Mouse (Mus musculus) hindbrain, embryonic 11.5 days (tissue): Measurements from ENCODE around the gene Anp32b. TPM values are rescaled to one million over a fixed set of nuclear protein-coding genes. Genes with fewer than 3 reads are reported as not detected.

ENCODE experiments used
- ATAC-seq: fragments of 200-750 bp; cut with Nextera tagmentation; 2 replicates; pipeline ENCODE4 v1.8.0; 2017; ENCODE audit warnings: mild to moderate bottlenecking, moderate TSS enrichment, moderate library complexity; ENCODE audit not compliant: low FRiP score
- DNase-seq: peaks from one replicate; pipeline ENCODE4 v3.0.0-alpha.2; 2015; ENCODE audit warnings: low spot score
- H3K27ac ChIP-seq: fragments of 300-500 bp; sonication (generic); 2 replicates; pipeline ENCODE4 v1.5.1; 2014; ENCODE audit warnings: mild to moderate bottlenecking, low read depth, low read length
- H3K27me3 ChIP-seq: fragments of 300-500 bp; sonication (generic); 2 replicates; pipeline ENCODE4 v1.6.1; 2014; ENCODE audit warnings: mild to moderate bottlenecking, low read length, moderate library complexity, mixed read lengths; ENCODE audit not compliant: control insufficient read depth, insufficient read depth
- H3K36me3 ChIP-seq: fragments of 300-500 bp; sonication (generic); 2 replicates; pipeline ENCODE4 v1.6.1; 2014; ENCODE audit warnings: mild to moderate bottlenecking, low read length, moderate library complexity, mixed read lengths; ENCODE audit not compliant: control insufficient read depth, insufficient read depth
- H3K4me1 ChIP-seq: fragments of 300-500 bp; sonication (generic); replicated peaks from 2 replicates; pipeline ENCODE4 v1.6.1; 2014; ENCODE audit warnings: low read length, mixed read lengths; ENCODE audit not compliant: control insufficient read depth, insufficient read depth
- H3K4me2 ChIP-seq: fragments of 300-500 bp; sonication (generic); replicated peaks from 2 replicates; pipeline ENCODE4 v1.6.1; 2014; ENCODE audit warnings: mild to moderate bottlenecking, low read depth, low read length
- H3K4me3 ChIP-seq: fragments of 300-500 bp; sonication (generic); 2 replicates; pipeline ENCODE4 v1.5.1; 2014; ENCODE audit warnings: low read depth, low read length
- H3K9ac ChIP-seq: fragments of 300-500 bp; sonication (generic); 2 replicates; pipeline ENCODE4 v1.6.1; 2014; ENCODE audit warnings: low read depth, low read length
- H3K9me3 ChIP-seq: fragments of 300-500 bp; sonication (generic); 2 replicates; pipeline ENCODE4 v1.6.1; 2016; ENCODE audit warnings: low read length; ENCODE audit not compliant: control insufficient read depth
- WGBS: fragments of 180-500 bp; shearing (Covaris S2); extraction: QIAGEN DNeasy Blood & Tissue Kit; methylation state at CpG from one replicate; pipeline ENCODE4 v1.1.7; 2014; 5-methylcytosine and 5-hydroxymethylcytosine counted together
- polyA plus RNA-seq: library from polyadenylated mRNA; unstranded; fragments of >200 nt; fragmentation: Nextera tagmentation; extraction: Ambion mirVana; gene quantifications from 2 replicates; pipeline ENCODE4 v1.2.1, GENCODE M21; 2014

Anp32b gene
- polyA plus RNA-seq, 1 experiment from 2014 or later = 285 TPM

DNA sequence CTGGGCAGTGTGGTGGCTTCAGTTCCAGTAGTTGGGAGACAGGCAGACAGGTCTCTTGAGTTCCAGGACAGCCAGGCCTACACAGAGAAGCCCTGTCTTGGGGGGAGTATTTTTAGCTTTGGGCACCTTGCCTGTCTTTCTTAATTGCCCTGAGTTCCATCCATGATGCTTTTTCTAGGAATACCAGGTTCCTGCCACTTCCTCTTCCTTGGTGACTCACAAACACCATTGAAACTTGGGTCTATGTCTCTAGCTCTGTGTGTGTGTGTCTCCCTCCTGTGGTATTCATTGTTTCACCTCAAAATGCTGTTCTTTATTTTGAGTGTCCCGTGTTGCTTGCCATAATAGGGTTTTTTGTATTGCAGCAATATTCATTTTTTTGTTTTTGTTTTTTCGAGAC is 7.7 kb downstream of the Anp32b start:
- DNase-seq (no peak), ATAC-seq (no peak)
- no peak overlapping the region for H3K4me2 ChIP-seq
- H3K9me3 ChIP-seq = no peaks in the 10 kb centered on the region
- peaks cover 4% of the 10 kb centered on the region; the same call in 1 of the 2 replicates for H3K4me1 ChIP-seq
- H3K4me3 ChIP-seq = no peak overlapping the region
- WGBS = 86% methylated on average over 2 of the region's 2 CpGs
- no peaks in the 10 kb centered on the region for H3K27me3 ChIP-seq
- H3K27ac ChIP-seq = no peak overlapping the region
- H3K9ac ChIP-seq = no peak overlapping the region
- H3K36me3 ChIP-seq = peaks cover 5% of the 10 kb centered on the region; the same call in 1 of the 2 replicates

DNA sequence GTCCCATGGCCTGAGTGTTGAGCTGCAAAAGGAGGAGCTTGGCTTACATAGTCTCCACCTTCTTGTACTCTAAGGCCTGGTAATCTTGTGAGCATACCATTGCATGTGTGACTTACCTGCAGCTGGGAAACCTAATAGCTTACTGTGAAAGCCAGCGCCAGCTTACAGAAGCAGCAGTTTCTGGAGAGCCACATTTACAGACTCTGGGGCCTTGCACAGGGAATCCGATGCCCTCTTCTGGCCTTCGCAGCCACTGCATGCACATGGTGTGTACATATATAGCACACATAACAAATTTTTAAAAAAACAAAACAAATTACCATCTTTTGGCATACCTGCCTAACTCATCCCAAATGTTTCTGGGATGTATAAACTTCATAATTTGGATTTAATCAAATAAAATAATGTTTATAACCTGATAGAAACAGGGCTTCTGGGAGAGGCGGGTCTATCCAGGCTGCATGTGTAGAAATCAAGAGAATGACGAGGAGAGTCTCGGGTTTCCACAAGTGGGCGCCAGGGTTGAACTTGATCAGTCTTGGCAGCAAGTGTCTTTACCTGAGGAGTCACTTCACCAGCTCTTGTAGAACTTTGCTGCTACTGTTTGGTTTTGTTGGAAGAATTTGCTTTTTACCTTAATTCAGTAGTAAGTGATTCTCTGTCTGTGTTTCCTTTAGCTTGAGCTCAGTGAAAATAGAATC is 12.6 kb downstream of the Anp32b start:
- ATAC-seq (no peak), DNase-seq (peak; percentile 53)
- no peak overlapping the region for H3K4me3 ChIP-seq
- H3K27ac ChIP-seq = no peak overlapping the region
- no peak overlapping the region for H3K9ac ChIP-seq
- H3K9me3 ChIP-seq = no peaks in the 10 kb centered on the region
- no peaks in the 10 kb centered on the region for H3K4me1 ChIP-seq
- H3K36me3 ChIP-seq = peaks cover 3% of the 10 kb centered on the region; the same call in 1 of the 2 replicates
- 90% methylated on average over 7 of the region's 7 CpGs for WGBS
- H3K27me3 ChIP-seq = no peaks in the 10 kb centered on the region
- H3K4me2 ChIP-seq = no peak overlapping the region

DNA sequence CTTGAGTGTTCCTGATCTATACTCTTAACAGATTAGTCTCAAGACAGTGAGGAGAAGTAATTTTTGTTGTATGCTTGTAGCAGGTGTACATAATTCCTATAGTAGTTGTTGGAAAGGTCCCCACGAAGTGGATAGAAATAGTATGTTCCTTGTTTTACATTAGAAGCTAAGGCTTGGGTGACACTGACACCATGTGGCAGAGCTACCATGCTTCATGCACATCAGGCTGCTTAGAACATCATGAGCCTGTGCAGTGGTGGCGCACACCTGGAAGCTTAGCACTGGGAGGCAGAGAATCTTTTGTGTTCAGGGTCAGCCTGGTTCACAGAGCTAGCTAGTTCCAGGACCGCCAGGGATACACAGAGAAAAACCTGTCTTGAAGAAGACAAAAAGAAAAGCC is 15.0 kb downstream of the Anp32b start:
- Histone ChIP-seq H3K9me3 (no peaks in the 10 kb centered on the region), H3K4me1 (no peaks in the 10 kb centered on the region), H3K4me2 (no peak overlapping the region), H3K36me3 (peaks cover 16% of the 10 kb centered on the region), H3K9ac (no peak overlapping the region), H3K4me3 (no peak overlapping the region), H3K27me3 (no peaks in the 10 kb centered on the region), H3K27ac (no peak overlapping the region)
- 93% methylated on average over 3 of the region's 3 CpGs for WGBS
- DNase-seq (no peak), ATAC-seq (no peak)

DNA sequence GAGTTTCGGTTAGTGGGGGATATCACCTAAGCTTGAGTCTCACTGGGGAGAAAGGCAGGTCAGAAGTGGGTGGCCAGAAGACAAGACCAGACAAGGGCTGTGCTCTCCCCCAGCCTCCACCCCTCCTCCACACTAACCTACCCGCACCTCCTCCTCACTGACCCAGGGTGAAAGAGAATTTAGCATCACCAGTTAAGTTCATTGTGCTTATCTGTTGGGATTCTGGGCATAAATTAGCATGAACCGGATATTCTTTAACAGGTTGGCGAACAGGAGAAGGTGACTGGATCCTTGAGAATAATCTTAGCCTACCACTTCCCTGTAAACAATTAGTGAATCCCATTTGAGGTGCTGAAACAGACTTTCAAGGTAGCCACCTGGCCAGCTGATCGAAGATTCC is 24.4 kb downstream of the Anp32b start:
- WGBS = 88% methylated on average over 5 of the region's 5 CpGs
- Histone ChIP-seq H3K4me2 (no peak overlapping the region), H3K4me3 (no peak overlapping the region), H3K9me3 (no peaks in the 10 kb centered on the region), H3K4me1 (no peaks in the 10 kb centered on the region), H3K36me3 (peaks cover 14% of the 10 kb centered on the region), H3K27me3 (no peaks in the 10 kb centered on the region), H3K9ac (no peak overlapping the region), H3K27ac (no peak overlapping the region)
- ATAC-seq (no peak), DNase-seq (no peak)

GRCm38 (mm10) chr4:46479081-46479480 is 28.4 kb downstream of the Anp32b start:
- Histone ChIP-seq H3K9ac (no peak overlapping the region), H3K9me3 (no peaks in the 10 kb centered on the region), H3K4me3 (no peak overlapping the region), H3K27me3 (no peaks in the 10 kb centered on the region), H3K36me3 (peaks cover 2% of the 10 kb centered on the region; the same call in 1 of the 2 replicates), H3K4me1 (no peaks in the 10 kb centered on the region), H3K27ac (no peak overlapping the region), H3K4me2 (no peak overlapping the region)
- no peak for ATAC-seq
- no peak for DNase-seq
- WGBS = 95% methylated on average over 2 of the region's 2 CpGs

DNA sequence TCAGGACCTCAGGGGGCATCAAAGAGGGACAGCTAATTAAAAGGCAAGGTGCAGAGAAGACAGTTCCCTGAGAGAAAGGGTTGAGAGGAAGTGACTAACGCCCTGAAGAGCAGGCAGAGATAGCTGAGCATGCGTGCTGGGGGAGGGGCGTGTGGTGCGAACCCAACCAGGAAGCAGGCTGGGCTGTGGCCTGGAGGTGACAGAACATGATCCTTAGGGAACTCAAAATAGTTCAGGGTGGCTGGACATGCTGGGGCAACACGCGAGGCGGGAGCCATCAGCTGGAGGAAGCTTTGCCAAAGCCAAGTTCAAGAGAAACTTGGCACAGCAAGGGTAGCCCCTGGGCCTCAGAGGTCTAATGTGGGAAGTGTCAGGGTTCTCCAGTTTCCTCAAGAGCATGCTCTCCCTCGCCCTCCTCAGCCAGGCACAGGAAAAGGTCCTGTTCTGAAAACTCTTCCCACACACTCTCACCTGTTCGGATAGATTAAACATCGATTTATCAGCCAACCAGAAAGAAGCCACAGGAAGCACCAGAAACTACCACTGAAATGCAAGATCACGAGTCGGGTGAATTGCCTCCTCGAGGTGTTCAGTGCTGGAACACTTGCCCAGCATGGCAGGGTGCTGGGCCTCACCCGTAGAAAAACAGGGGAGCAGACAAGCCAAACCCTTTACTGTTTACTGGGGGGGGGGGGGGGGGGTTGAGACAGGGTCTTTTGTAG is 35.2 kb downstream of the Anp32b start:
- Histone ChIP-seq H3K27me3 (no peaks in the 10 kb centered on the region), H3K9me3 (no peaks in the 10 kb centered on the region), H3K27ac (no peak overlapping the region), H3K4me3 (no peak overlapping the region), H3K4me2 (no peak overlapping the region), H3K36me3 (no peaks in the 10 kb centered on the region), H3K9ac (no peak overlapping the region), H3K4me1 (no peaks in the 10 kb centered on the region)
- ATAC-seq = no peak
- 56% methylated on average over 14 of the region's 14 CpGs for WGBS
- DNase-seq = no peak

DNA sequence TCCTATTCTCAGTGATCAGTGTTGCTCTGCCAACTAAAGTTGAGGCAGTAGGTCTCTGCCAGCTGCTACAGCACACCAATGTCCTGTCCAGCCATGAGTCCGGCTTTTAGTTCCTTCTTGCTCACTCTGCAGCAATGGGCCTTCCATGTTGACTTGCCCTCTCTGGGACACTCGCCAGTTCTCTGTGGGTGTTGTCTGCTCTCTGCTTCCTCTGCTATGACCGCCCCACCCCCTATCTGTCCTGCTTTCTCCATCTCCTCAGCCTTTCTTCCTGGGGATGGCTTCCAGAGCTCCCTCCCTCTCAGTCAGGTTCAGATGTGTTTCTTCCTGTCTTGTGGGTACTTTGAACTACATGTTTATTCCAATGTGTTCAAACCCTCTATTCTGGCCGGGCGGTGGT is 36.6 kb downstream of the Anp32b start:
- ATAC-seq = no peak
- H3K4me2 ChIP-seq = no peak overlapping the region
- no peaks in the 10 kb centered on the region for H3K36me3 ChIP-seq
- DNase-seq = no peak
- no peak overlapping the region for H3K9ac ChIP-seq
- H3K27ac ChIP-seq = no peak overlapping the region
- no peak overlapping the region for H3K4me3 ChIP-seq
- H3K4me1 ChIP-seq = no peaks in the 10 kb centered on the region
- 87% methylated on average over 5 of the region's 5 CpGs for WGBS
- H3K27me3 ChIP-seq = no peaks in the 10 kb centered on the region
- H3K9me3 ChIP-seq = no peaks in the 10 kb centered on the region

GRCm38 (mm10) chr4:46489028-46489925 is 38.6 kb downstream of the Anp32b start, which contains the start of gene Nans:
TSS of gene Nans (plus strand) at chr4:46489248.
- WGBS = under 1% methylated on average over 58 of the region's 58 CpGs
- H3K36me3 ChIP-seq = no peaks in the 10 kb centered on the region
- H3K27ac ChIP-seq = peak within 1 kb of the TSS; percentile 54; the same call in 1 of the 2 replicates
- H3K4me2 ChIP-seq = peak within 1 kb of the TSS; percentile 74
- no peaks in the 10 kb centered on the region for H3K9me3 ChIP-seq
- H3K4me3 ChIP-seq = peak within 1 kb of the TSS; percentile 74
- no peaks in the 10 kb centered on the region for H3K27me3 ChIP-seq
- no peaks in the 10 kb centered on the region for H3K4me1 ChIP-seq
- H3K9ac ChIP-seq = peak within 1 kb of the TSS; percentile 74
- DNase-seq = peak; percentile 94
- peak; percentile 98 for ATAC-seq
